Mouse (Mus musculus): Measurements from ENCODE around the gene Dsp. TPM values are rescaled to one million over a fixed set of nuclear protein-coding genes. Genes with fewer than 3 reads are reported as not detected.

Dsp gene
- 1.1 and 1.3 TPM in 2 replicates for polyA plus RNA-seq (2014; fragmentation: Nextera tagmentation; extraction: Ambion mirVana)

DNA sequence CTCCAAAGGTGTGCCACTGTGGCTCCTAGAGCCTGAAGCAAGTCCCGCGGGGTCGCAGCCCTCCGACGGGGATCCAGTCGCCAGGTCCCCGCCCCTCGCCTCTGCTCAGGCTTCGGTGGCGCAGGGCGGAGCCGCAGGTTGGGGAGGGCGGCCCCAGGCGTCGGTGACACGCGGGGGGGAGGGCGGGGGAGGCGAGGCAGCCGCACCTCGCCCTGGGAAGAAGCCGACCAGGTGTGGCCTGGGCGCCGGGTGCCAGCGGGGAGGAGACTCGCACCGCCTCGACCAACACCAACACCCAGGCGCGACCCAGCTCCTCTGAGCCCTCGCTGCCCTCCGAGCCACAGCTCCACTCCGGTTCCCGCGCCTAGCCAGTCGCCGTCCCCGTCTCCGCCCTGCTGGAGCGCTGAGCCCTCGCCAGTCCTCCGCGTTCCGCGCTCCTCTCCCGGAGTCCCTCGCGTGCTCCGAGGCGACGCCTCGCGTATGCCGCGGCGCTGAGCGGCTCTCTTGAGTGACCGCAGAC lies at the start of gene Dsp:
Dsp (plus strand) TSS at position 226 of the 520 bp plus-strand sequence.
- Histone ChIP-seq H3K9me3 (ENCODE audit: control insufficient read depth, low read length) (no peaks in the 10 kb centered on the region), H3K36me3 (ENCODE audit: control insufficient read depth, insufficient read depth, low read length) (no peaks in the 10 kb centered on the region), H3K4me3 (ENCODE audit: low read depth, low read length) (peak within 1 kb of the TSS; percentile 36), H3K9ac (ENCODE audit: low read length) (peak within 1 kb of the TSS; percentile 20; the same call in 1 of the 2 replicates), H3K4me2 (ENCODE audit: low read depth, low read length, severe bottlenecking) (peak within 1 kb of the TSS; percentile 76), H3K27me3 (ENCODE audit: control insufficient read depth, insufficient read depth, low read length) (peaks cover 39% of the 10 kb centered on the region), H3K27ac (ENCODE audit: low read depth, low read length) (no peak within 1 kb of the TSS), H3K4me1 (replicated peaks; ENCODE audit: control insufficient read depth, insufficient read depth, low read length) (peaks cover 12% of the 10 kb centered on the region)
- ATAC-seq (replicated peaks; ENCODE audit: low FRiP score) (peak; percentile 70), DNase-seq (ENCODE audit: low spot score) (peak; percentile 71)
- under 1% methylated on average over 47 of the region's 58 CpGs for WGBS

DNA sequence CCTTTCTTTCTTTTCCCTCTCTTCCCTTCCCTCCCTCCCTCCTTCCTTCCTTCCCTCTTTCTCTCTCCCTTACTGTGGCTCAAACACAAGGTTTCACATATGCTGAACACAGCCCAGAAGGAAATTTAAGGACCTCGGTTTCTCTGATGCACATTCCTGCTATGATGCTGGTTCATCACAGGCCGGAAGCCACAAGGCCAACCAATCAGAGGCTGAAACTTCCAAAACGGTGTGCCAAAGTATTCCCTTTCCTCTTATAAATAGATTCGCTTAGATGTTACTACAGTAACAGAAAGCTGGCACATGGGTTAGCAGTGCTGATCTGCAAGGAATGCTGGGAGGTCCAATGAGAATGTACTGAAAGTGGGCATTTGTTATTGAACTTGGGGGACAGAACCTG lies 47.7 kb upstream of the Dsp start:
- no peaks in the 10 kb centered on the region for H3K27me3 ChIP-seq (ENCODE audit: control insufficient read depth, insufficient read depth, low read length)
- 81% methylated on average over 4 of the region's 4 CpGs for WGBS

DNA sequence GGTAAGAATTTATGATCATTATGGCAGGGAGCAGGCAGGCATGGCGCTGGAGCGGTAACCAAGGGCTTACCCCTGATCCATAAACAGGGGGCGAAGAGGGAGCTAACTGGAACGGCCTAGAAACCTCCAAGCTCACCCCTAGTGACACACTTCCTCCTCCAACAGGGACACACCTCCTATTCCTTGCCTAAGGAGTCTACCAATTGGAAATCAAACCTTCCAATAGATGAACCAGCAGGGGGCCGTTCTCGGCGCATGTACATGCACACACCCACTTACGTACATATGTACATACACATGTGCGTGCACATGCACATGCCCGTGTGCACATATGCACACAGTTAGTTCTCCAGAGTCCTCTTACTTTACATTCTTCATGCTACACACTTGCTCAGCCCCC lies 46.6 kb upstream of the Dsp start:
- H3K4me1 ChIP-seq (replicated peaks; ENCODE audit: control insufficient read depth, insufficient read depth, low read length): no peaks in the 10 kb centered on the region
- H3K9me3 ChIP-seq (ENCODE audit: control insufficient read depth, low read length): no peaks in the 10 kb centered on the region
- DNase-seq (ENCODE audit: low spot score) (no peak), ATAC-seq (replicated peaks; ENCODE audit: low FRiP score) (no peak)
- 92% methylated on average over 10 of the region's 10 CpGs for WGBS
- H3K9ac ChIP-seq (ENCODE audit: low read length): no peak overlapping the region
- no peaks in the 10 kb centered on the region for H3K36me3 ChIP-seq (ENCODE audit: control insufficient read depth, insufficient read depth, low read length)
- no peak overlapping the region for H3K27ac ChIP-seq (ENCODE audit: low read depth, low read length)
- H3K4me2 ChIP-seq (ENCODE audit: low read depth, low read length, severe bottlenecking): no peak overlapping the region
- H3K4me3 ChIP-seq (ENCODE audit: low read depth, low read length): no peak overlapping the region
- no peaks in the 10 kb centered on the region for H3K27me3 ChIP-seq (ENCODE audit: control insufficient read depth, insufficient read depth, low read length)

More for the DNA sequence above, 47.7 kb upstream of the Dsp start:
- Histone ChIP-seq H3K4me2 (ENCODE audit: low read depth, low read length, severe bottlenecking) (no peak overlapping the region), H3K9me3 (ENCODE audit: control insufficient read depth, low read length) (no peaks in the 10 kb centered on the region), H3K27ac (ENCODE audit: low read depth, low read length) (no peak overlapping the region), H3K9ac (ENCODE audit: low read length) (no peak overlapping the region), H3K4me1 (replicated peaks; ENCODE audit: control insufficient read depth, insufficient read depth, low read length) (no peaks in the 10 kb centered on the region), H3K36me3 (ENCODE audit: control insufficient read depth, insufficient read depth, low read length) (no peaks in the 10 kb centered on the region), H3K4me3 (ENCODE audit: low read depth, low read length) (no peak overlapping the region)
- DNase-seq (ENCODE audit: low spot score) (no peak), ATAC-seq (replicated peaks; ENCODE audit: low FRiP score) (no peak)

GRCm38 (mm10) chr13:38109081-38109480 lies 42.0 kb upstream of the Dsp start:
- Histone ChIP-seq H3K9me3 (ENCODE audit: control insufficient read depth, low read length) (no peaks in the 10 kb centered on the region), H3K27ac (ENCODE audit: low read depth, low read length) (no peak overlapping the region), H3K27me3 (ENCODE audit: control insufficient read depth, insufficient read depth, low read length) (no peaks in the 10 kb centered on the region), H3K36me3 (ENCODE audit: control insufficient read depth, insufficient read depth, low read length) (no peaks in the 10 kb centered on the region), H3K4me3 (ENCODE audit: low read depth, low read length) (no peak overlapping the region), H3K9ac (ENCODE audit: low read length) (no peak overlapping the region), H3K4me2 (ENCODE audit: low read depth, low read length, severe bottlenecking) (no peak overlapping the region), H3K4me1 (replicated peaks; ENCODE audit: control insufficient read depth, insufficient read depth, low read length) (no peaks in the 10 kb centered on the region)
- DNase-seq (ENCODE audit: low spot score) (no peak), ATAC-seq (replicated peaks; ENCODE audit: low FRiP score) (no peak)
- 87% methylated on average over 9 of the region's 9 CpGs for WGBS

DNA sequence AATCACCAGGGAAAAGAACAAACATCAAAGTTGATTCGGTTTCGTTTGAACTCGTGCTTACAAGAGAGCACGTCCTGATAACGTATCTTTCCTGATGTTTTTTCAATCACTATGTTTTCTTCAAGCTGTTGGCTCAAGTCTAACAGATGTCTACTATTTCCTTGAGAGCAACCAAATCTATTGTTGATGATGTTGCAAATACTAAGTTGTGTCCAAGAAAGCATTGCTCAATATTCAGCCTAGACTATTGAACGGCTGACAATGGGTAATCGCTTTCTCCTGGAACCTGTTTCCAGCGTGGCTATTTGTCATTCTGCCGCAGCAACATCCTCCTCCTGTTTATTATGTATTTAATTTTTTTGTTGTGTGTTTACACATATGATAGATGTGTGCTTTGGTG lies 28.8 kb upstream of the Dsp start:
- WGBS: 92% methylated on average over 9 of the region's 9 CpGs
- Histone ChIP-seq H3K27ac (ENCODE audit: low read depth, low read length) (no peak overlapping the region), H3K36me3 (ENCODE audit: control insufficient read depth, insufficient read depth, low read length) (no peaks in the 10 kb centered on the region), H3K9ac (ENCODE audit: low read length) (no peak overlapping the region), H3K4me2 (ENCODE audit: low read depth, low read length, severe bottlenecking) (no peak overlapping the region), H3K9me3 (ENCODE audit: control insufficient read depth, low read length) (no peaks in the 10 kb centered on the region), H3K27me3 (ENCODE audit: control insufficient read depth, insufficient read depth, low read length) (no peaks in the 10 kb centered on the region), H3K4me1 (replicated peaks; ENCODE audit: control insufficient read depth, insufficient read depth, low read length) (no peaks in the 10 kb centered on the region), H3K4me3 (ENCODE audit: low read depth, low read length) (no peak overlapping the region)
- DNase-seq (ENCODE audit: low spot score) (no peak), ATAC-seq (replicated peaks; ENCODE audit: low FRiP score) (no peak)

DNA sequence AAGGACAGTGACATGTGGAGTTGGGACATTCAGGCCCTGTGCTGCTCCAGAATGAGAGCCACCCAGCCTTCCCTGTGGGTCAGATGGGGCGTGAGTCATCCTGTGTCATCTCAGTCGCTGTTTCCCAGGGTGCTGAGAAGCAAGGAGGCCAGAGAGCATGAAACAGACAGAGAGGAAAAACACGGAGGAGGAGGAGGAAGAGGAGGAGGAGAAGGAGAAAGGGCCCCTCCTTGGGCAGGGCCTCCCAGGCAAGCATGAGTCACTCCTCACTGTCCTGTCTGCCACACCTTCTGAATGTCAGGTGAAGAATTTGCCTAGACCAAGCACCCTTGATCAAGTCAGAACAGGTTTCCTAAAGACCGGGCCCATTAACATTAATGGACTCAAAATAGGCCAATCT lies 27.4 kb upstream of the Dsp start:
- WGBS: 82% methylated on average over 4 of the region's 4 CpGs
- H3K27ac ChIP-seq (ENCODE audit: low read depth, low read length): no peak overlapping the region
- H3K9ac ChIP-seq (ENCODE audit: low read length): no peak overlapping the region
- no peak for DNase-seq (ENCODE audit: low spot score)
- no peaks in the 10 kb centered on the region for H3K36me3 ChIP-seq (ENCODE audit: control insufficient read depth, insufficient read depth, low read length)
- H3K4me1 ChIP-seq (replicated peaks; ENCODE audit: control insufficient read depth, insufficient read depth, low read length): no peaks in the 10 kb centered on the region
- no peaks in the 10 kb centered on the region for H3K27me3 ChIP-seq (ENCODE audit: control insufficient read depth, insufficient read depth, low read length)
- H3K4me2 ChIP-seq (ENCODE audit: low read depth, low read length, severe bottlenecking): no peak overlapping the region
- H3K4me3 ChIP-seq (ENCODE audit: low read depth, low read length): no peak overlapping the region
- no peak for ATAC-seq (replicated peaks; ENCODE audit: low FRiP score)
- H3K9me3 ChIP-seq (ENCODE audit: control insufficient read depth, low read length): no peaks in the 10 kb centered on the region

- Histone ChIP-seq H3K4me3 (ENCODE audit: low read depth, low read length) (no peak overlapping the region), H3K27ac (ENCODE audit: low read depth, low read length) (no peak overlapping the region), H3K27me3 (ENCODE audit: control insufficient read depth, insufficient read depth, low read length) (no peaks in the 10 kb centered on the region), H3K9ac (ENCODE audit: low read length) (no peak overlapping the region), H3K4me1 (replicated peaks; ENCODE audit: control insufficient read depth, insufficient read depth, low read length) (no peaks in the 10 kb centered on the region), H3K36me3 (ENCODE audit: control insufficient read depth, insufficient read depth, low read length) (no peaks in the 10 kb centered on the region), H3K4me2 (ENCODE audit: low read depth, low read length, severe bottlenecking) (no peak overlapping the region), H3K9me3 (ENCODE audit: control insufficient read depth, low read length) (no peaks in the 10 kb centered on the region)
- ATAC-seq (replicated peaks; ENCODE audit: low FRiP score) (no peak), DNase-seq (ENCODE audit: low spot score) (no peak)
- WGBS: 89% methylated on average over 3 of the region's 3 CpGs
Measured at GRCm38 (mm10) chr13:38127683-38128082, 23.4 kb upstream of the Dsp start.

DNA sequence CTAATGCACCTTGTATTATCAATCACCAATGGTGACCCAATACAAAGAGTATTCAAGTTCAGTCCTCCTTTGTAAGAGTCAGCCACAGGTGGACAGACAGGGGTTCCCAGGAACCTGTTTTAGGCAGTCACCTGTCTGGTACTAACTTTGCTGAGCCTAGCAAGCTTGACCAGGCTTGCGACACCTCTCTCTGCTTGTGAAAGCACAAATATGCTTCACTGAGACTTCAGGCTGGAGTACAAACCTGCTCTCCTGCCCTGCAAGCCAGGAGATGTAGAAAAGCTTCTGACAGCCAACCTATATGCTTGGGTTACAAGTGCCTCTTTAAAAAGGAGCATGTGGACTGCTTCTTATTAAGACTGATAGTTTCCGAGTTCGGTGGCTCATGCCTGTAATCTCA lies 22.8 kb upstream of the Dsp start:
- no peaks in the 10 kb centered on the region for H3K4me1 ChIP-seq (replicated peaks; ENCODE audit: control insufficient read depth, insufficient read depth, low read length)
- DNase-seq (ENCODE audit: low spot score) (no peak), ATAC-seq (replicated peaks; ENCODE audit: low FRiP score) (no peak)
- H3K27ac ChIP-seq (ENCODE audit: low read depth, low read length): no peak overlapping the region
- H3K4me3 ChIP-seq (ENCODE audit: low read depth, low read length): no peak overlapping the region
- no peaks in the 10 kb centered on the region for H3K9me3 ChIP-seq (ENCODE audit: control insufficient read depth, low read length)
- H3K36me3 ChIP-seq (ENCODE audit: control insufficient read depth, insufficient read depth, low read length): no peaks in the 10 kb centered on the region
- H3K27me3 ChIP-seq (ENCODE audit: control insufficient read depth, insufficient read depth, low read length): no peaks in the 10 kb centered on the region
- H3K4me2 ChIP-seq (ENCODE audit: low read depth, low read length, severe bottlenecking): no peak overlapping the region
- no peak overlapping the region for H3K9ac ChIP-seq (ENCODE audit: low read length)
- 81% methylated on average over 3 of the region's 3 CpGs for WGBS

DNA sequence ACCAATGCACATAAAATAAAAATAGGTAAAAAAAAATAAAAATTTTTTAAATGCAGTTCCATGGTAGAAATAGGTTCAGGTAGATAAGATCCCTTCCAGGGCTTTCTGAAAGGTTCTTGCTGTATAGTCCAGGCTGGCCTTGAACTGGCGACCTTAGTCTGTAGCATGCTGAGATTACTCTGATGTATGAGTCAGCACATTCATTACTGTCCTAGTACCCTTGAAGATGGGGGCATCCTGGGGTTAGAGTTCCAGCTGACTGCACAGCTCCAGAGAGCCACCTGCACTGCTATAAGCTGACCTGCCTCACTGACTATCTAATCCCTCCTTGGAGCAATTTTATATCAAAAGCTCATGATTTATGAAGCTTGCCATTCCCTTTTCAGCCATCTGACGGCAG lies 21.6 kb upstream of the Dsp start:
- Histone ChIP-seq H3K36me3 (ENCODE audit: control insufficient read depth, insufficient read depth, low read length) (no peaks in the 10 kb centered on the region), H3K9me3 (ENCODE audit: control insufficient read depth, low read length) (no peaks in the 10 kb centered on the region), H3K4me1 (replicated peaks; ENCODE audit: control insufficient read depth, insufficient read depth, low read length) (no peaks in the 10 kb centered on the region), H3K27me3 (ENCODE audit: control insufficient read depth, insufficient read depth, low read length) (no peaks in the 10 kb centered on the region), H3K9ac (ENCODE audit: low read length) (no peak overlapping the region), H3K27ac (ENCODE audit: low read depth, low read length) (no peak overlapping the region), H3K4me3 (ENCODE audit: low read depth, low read length) (no peak overlapping the region), H3K4me2 (ENCODE audit: low read depth, low read length, severe bottlenecking) (no peak overlapping the region)
- no peak for ATAC-seq (replicated peaks; ENCODE audit: low FRiP score)
- DNase-seq (ENCODE audit: low spot score): no peak
- WGBS: 86% methylated on average over 2 of the region's 2 CpGs
